Mouse (Mus musculus) heart, embryonic 14.5 days (tissue): ENCODE results near the gene Col15a1. TPM values are rescaled to one million over a fixed set of nuclear protein-coding genes. Genes with fewer than 3 reads are reported as not detected.

Source experiments
- ATAC-seq: fragments of 200-750 bp; cut with Nextera tagmentation; 2 replicates; pipeline ENCODE4 v1.8.0; 2017; ENCODE audit warnings: low read depth, moderate TSS enrichment; ENCODE audit not compliant: insufficient number of reproducible peaks, insufficient read depth, low FRiP score
- H3K27ac ChIP-seq, 2 experiments: fragments of 200-500 bp in 1 of 2; fragments of 300-500 bp in 1 of 2; sonication (generic) in 1 of 2; replicated peaks in 1 of 2; 2 replicates each; pipeline ENCODE4 v1.5.1; 2012 to 2014; ENCODE audit warnings: low read depth in 2 of 2, low read length in 2 of 2, control low read depth in 1 of 2, mild to moderate bottlenecking in 1 of 2, mixed read lengths in 1 of 2; ENCODE audit not compliant: control insufficient read depth in 1 of 2, insufficient read depth in 1 of 2
- H3K27me3 ChIP-seq: fragments of 300-500 bp; sonication (generic); 2 replicates; pipeline ENCODE4 v1.6.1; 2014; ENCODE audit warnings: mild to moderate bottlenecking, low read length, control low read depth; ENCODE audit not compliant: control insufficient read depth, insufficient read depth
- H3K36me3 ChIP-seq: fragments of 300-500 bp; sonication (generic); 2 replicates; pipeline ENCODE4 v1.6.1; 2014; ENCODE audit warnings: mild to moderate bottlenecking, control low read depth, low read length, mixed read lengths; ENCODE audit not compliant: control insufficient read depth, insufficient read depth
- H3K4me1 ChIP-seq, 2 experiments: fragments of 200-500 bp in 1 of 2; fragments of 300-500 bp in 1 of 2; sonication (generic) in 1 of 2; 2 replicates each; pipeline ENCODE4 v1.6.1; 2012 to 2014; ENCODE audit warnings: low read length in 2 of 2, control low read depth in 1 of 2, mixed read lengths in 1 of 2; ENCODE audit not compliant: control insufficient read depth in 2 of 2, insufficient read depth in 2 of 2
- H3K4me2 ChIP-seq: fragments of 300-500 bp; sonication (generic); 2 replicates; pipeline ENCODE4 v1.6.1; 2014; ENCODE audit warnings: mild to moderate bottlenecking, low read length
- H3K4me3 ChIP-seq, 2 experiments: fragments of 200-500 bp in 1 of 2; fragments of 300-500 bp in 1 of 2; sonication (generic) in 1 of 2; 2 replicates each; pipeline ENCODE4 v1.5.1; 2012 to 2014; ENCODE audit warnings: low read length in 2 of 2, mild to moderate bottlenecking in 2 of 2, control low read depth in 1 of 2, low read depth in 1 of 2, moderate library complexity in 1 of 2; ENCODE audit not compliant: control insufficient read depth in 1 of 2, insufficient read depth in 1 of 2
- H3K9ac ChIP-seq: fragments of 300-500 bp; sonication (generic); 2 replicates; pipeline ENCODE4 v1.6.1; 2014; ENCODE audit warnings: mild to moderate bottlenecking, low read length
- H3K9me3 ChIP-seq: fragments of 300-500 bp; sonication (generic); 2 replicates; pipeline ENCODE4 v1.6.1; 2016; ENCODE audit warnings: low read length, control low read depth; ENCODE audit not compliant: control insufficient read depth
- WGBS: fragments of 180-500 bp; shearing (Covaris S2); extraction: QIAGEN DNeasy Blood & Tissue Kit; methylation state at CpG from one replicate; pipeline ENCODE4 v1.1.7; 2014; 5-methylcytosine and 5-hydroxymethylcytosine counted together
- polyA plus RNA-seq: library from polyadenylated mRNA; unstranded; fragments of >200 nt; fragmentation: Nextera tagmentation; extraction: Ambion mirVana; gene quantifications from 2 replicates; pipeline ENCODE4 v1.2.1, GENCODE M21; 2014

Col15a1 gene
- polyA plus RNA-seq, 1 experiment from 2014 or later, result 8.0 TPM

DNA sequence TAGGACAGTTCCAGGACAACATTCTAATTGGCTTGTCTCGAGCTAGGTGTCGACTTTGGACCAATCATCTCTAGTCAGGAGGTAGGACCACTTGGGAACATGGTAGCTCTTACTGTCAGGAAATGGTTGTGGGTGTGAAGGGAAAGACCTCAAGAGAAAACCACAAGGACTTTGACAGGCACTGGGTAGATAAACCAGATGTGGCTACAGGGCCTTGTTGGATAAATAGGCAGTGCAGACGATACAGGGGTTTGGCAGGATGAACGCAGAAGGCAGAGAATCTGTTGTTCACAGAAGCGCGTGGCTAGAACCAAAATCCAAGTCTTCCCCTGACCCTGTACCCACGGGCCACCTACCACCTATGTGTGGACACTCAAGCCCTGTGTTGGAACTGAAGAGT is 94.6 kb downstream of the Col15a1 start:
- peaks cover 19% of the 10 kb centered on the region for H3K9me3 ChIP-seq
- H3K4me1 ChIP-seq, result 0 out of 4 replicates have a peak, but pooled peaks cover 0 to 3% of the 10 kb centered on the region in 2 experiments
- no peaks in the 10 kb centered on the region for H3K27me3 ChIP-seq
- no peak overlapping the region for H3K27ac ChIP-seq
- H3K9ac ChIP-seq, result no peak overlapping the region
- no peaks in the 10 kb centered on the region for H3K36me3 ChIP-seq
- 82% methylated on average over 7 of the region's 7 CpGs for WGBS
- no peak for ATAC-seq
- no peak overlapping the region for H3K4me2 ChIP-seq
- no peak overlapping the region for H3K4me3 ChIP-seq

DNA sequence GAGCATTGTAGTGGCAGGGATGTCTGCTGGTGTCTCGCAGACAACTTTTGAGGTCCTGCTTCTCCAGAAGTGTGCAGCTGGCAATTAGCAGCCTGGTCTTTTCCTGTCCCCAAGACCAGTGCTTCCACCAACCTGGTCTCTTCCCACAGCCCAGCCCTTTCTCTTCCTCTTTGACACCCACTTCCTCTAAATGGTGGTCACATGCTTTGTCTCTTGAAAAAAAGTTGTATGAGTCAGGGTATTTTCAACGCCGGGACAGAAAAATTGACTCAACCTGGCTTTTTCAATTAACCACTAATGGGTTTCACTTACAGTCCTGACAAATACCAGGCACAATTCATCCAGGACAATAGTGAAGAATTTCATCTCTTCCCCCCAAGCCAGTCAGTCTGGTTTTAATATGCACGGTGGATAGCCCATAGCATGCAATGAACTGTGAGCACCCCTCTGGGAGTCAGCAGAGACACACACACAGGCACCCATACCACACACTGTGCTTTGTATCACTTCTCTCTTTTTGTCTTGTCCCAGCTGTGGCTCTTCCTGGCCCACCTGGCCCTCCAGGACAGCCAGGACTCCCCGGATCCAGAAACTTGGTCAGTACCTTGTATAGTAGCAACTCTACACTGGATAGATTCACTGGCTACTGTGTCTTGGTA is 95.5 kb downstream of the Col15a1 start:
- WGBS, result 73% methylated on average over 5 of the region's 5 CpGs
- Histone ChIP-seq H3K9me3 (peaks cover 12% of the 10 kb centered on the region), H3K36me3 (no peaks in the 10 kb centered on the region), H3K27me3 (no peaks in the 10 kb centered on the region), H3K4me2 (no peak overlapping the region), H3K9ac (no peak overlapping the region), H3K27ac (no peak overlapping the region), H3K4me1 (0 out of 4 replicates have a peak, but pooled peaks cover 0 to 3% of the 10 kb centered on the region in 2 experiments), H3K4me3 (no peak overlapping the region)
- ATAC-seq, result no peak

DNA sequence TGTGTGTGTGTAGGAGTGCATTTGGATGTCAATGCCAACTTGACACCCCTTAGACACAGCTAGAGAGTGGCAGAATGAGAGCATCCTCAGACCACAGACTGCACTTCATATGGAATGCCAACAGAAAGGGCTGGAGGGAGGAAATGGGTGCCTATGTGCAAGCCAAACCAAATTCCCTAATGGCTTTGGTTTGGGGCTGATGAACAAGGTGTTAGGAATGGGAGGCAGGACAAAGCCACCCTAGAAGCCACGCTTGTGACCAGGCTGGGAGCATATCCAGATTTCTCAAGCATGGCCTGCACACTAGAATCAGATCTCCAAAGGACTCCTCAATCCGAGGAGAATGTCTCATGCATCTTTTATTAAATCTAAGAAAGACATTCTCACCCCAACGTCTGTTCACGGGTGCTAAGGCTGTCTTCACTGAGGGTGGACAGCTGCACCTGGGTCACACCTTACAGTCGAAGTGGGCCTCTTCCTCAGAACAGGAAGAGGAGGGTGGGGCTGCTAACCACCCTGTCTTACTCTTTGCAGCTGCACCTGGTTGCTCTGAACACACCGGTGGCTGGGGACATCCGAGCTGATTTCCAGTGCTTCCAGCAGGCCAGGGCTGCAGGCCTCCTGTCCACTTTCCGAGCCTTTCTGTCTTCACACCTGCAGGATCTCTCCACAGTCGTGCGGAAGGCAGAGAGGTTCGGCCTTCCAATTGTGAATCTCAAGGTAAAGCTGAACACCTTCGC is 102.1 kb downstream of the Col15a1 start:
- Histone ChIP-seq H3K4me3 (no peak overlapping the region), H3K4me2 (no peak overlapping the region), H3K9ac (no peak overlapping the region), H3K9me3 (no peaks in the 10 kb centered on the region), H3K36me3 (no peaks in the 10 kb centered on the region), H3K27ac (peak overlapping the region in 1 of 2 experiments; percentile 42; a peak in 1 of 4 replicates), H3K4me1 (peaks cover 16 to 22% of the 10 kb centered on the region in 2 experiments), H3K27me3 (no peaks in the 10 kb centered on the region)
- 84% methylated on average over 12 of the region's 12 CpGs for WGBS
- no peak for ATAC-seq

DNA sequence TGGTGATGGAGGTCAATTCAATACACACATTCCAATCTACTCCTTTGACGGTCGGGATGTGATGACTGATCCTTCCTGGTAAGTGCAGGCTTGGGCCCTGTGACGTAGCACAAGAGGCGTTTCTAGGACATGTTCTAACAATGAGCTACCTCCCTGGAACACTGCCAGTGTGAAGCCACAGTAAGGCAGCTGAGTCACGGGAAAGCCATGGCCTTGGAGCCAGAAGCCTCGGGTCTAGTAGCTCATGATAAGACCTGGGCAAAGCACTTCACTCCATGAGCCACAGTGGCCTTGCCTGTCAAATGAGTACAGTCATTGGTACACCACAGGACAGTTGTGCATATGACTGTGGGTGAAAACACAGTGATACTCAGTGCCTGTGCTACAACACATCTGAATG is 102.9 kb downstream of the Col15a1 start:
- peak; percentile 65 for ATAC-seq
- Histone ChIP-seq H3K9ac (no peak overlapping the region), H3K36me3 (no peaks in the 10 kb centered on the region), H3K27me3 (no peaks in the 10 kb centered on the region), H3K4me1 (peaks cover 19 to 20% of the 10 kb centered on the region in 2 experiments), H3K27ac (0 out of 4 replicates have a peak overlapping the region, but pooled peaks of 1 of the 2 experiments have one; percentile 42), H3K4me3 (no peak overlapping the region), H3K9me3 (no peaks in the 10 kb centered on the region), H3K4me2 (no peak overlapping the region)
- WGBS, result 4% methylated on average over 6 of the region's 6 CpGs

DNA sequence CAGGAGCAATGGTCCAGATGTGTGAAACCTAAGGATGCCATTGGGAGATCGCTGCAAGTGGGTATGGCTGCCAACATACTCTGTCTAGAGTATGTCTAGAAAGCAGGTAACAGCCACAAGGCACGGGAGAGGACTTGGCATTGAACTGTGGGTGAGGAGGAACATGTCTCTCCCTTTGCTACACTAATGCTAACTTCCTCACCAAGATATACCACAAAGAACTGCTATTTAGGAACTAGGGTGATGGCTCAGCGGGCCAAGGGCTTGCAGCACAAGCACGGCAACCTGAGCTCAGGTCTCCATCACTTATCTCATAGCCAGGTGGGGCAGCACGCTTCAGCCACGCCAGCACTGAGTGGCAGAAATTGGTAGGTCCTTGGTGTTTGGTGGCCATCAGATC is 103.5 kb downstream of the Col15a1 start:
- Histone ChIP-seq H3K36me3 (no peaks in the 10 kb centered on the region), H3K27me3 (no peaks in the 10 kb centered on the region), H3K4me3 (no peak overlapping the region), H3K4me1 (peaks cover 19 to 20% of the 10 kb centered on the region in 2 experiments), H3K9ac (no peak overlapping the region), H3K4me2 (no peak overlapping the region), H3K9me3 (no peaks in the 10 kb centered on the region), H3K27ac (no peak overlapping the region)
- 88% methylated on average over 6 of the region's 6 CpGs for WGBS
- ATAC-seq, result no peak

DNA sequence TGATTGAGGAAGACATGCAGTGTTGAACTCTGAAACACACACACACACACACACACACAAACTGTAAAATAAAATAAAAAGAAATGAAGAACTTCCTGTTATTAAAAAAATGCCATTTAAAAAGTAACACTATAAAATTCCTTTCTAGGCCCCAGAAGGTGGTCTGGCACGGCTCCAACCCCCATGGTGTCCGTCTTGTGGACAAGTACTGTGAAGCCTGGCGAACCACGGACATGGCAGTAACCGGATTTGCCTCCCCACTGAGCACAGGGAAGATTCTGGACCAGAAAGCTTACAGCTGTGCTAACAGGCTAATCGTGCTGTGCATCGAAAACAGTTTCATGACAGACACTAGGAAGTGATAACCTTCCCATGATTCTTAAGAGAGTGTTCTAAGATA is 104.0 kb downstream of the Col15a1 start:
- H3K36me3 ChIP-seq, result no peaks in the 10 kb centered on the region
- H3K4me1 ChIP-seq, result peaks cover 19 to 20% of the 10 kb centered on the region in 2 experiments
- H3K4me2 ChIP-seq, result no peak overlapping the region
- WGBS, result 84% methylated on average over 7 of the region's 7 CpGs
- H3K4me3 ChIP-seq, result no peak overlapping the region
- no peaks in the 10 kb centered on the region for H3K9me3 ChIP-seq
- no peak for ATAC-seq
- no peak overlapping the region for H3K27ac ChIP-seq
- H3K9ac ChIP-seq, result no peak overlapping the region
- H3K27me3 ChIP-seq, result no peaks in the 10 kb centered on the region

DNA sequence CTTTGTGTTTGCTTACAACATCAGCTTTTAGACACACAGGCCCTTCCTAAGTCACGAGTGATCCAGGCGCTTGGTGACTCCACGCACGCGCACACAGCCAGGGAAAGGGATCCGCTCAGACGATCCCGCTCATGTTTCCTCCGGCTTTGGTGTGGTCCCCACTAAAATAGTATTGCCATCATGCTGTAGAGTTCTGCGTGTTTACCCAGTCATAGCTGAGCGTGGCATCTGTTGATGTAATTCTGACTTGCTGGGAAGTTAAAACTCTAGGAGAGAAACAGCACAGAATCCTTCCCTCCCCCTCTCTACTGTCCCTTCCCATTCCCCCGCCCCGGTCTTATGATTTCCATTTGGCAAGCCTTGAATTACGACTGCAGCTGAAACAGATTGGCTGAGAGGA is 104.7 kb downstream of the Col15a1 start:
- no peak overlapping the region for H3K4me2 ChIP-seq
- peaks cover 19 to 20% of the 10 kb centered on the region in 2 experiments for H3K4me1 ChIP-seq
- H3K9ac ChIP-seq, result no peak overlapping the region
- H3K27ac ChIP-seq, result no peak overlapping the region
- no peaks in the 10 kb centered on the region for H3K9me3 ChIP-seq
- ATAC-seq, result no peak
- no peaks in the 10 kb centered on the region for H3K27me3 ChIP-seq
- no peak overlapping the region for H3K4me3 ChIP-seq
- H3K36me3 ChIP-seq, result no peaks in the 10 kb centered on the region
- WGBS, result 82% methylated on average over 14 of the region's 14 CpGs
